Mouse (Mus musculus): ENCODE results near the gene Vps50.

DNA sequence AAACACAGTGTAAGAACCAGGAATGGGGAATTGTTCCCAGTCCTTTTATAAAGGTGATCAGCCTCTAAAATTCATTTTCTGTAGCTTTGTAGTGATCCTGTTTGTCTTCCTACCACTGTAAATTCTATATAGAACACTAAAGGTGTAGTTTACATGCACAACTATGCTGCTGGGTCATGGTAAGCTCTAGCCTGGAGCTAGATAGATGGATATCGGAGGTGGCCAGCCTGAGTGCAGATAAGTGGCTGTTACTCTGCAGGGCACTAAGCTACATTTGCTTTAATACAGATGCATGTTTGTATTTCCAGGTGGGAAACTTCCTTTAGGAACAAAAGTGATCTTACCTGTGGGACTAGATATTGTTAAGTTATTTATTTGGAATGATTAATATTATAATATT lies 51.8 kb downstream of the Vps50 start:
- TF ChIP-seq CTCF (IDR thresholded peaks at IDR 0.05; ENCODE audit: low read depth) (no peak), EP300 (IDR thresholded peaks at IDR 0.05; ENCODE audit: low read depth) (no peak)
